Mouse (Mus musculus): ENCODE data around the gene Abhd6.

DNA sequence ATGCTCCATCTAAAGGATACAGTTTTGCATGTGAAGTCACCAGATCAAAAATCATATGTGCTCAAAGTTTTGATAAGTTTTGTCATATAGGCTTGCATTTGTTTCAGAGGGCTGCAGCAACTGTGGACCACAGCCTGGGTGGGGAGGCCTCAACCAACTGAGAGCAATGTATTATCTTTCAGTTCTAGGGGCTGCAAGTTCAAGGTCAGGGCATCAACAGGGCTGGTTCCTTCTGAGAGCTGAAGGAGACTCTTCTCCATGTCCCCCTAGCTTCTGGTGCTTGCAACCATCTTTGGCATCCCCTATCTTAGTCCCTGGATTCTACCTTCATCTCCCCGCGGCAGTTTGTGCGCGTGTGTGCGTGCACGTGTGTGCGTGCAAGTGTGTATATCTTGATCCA lies 50.0 kb downstream of the Abhd6 start:
- TF ChIP-seq CTCF (IDR thresholded peaks at IDR 0.05; ENCODE audit: extremely low read depth, insufficient read length, insufficient replicate concordance, low read depth, low read length) (no peak), POLR2A (IDR thresholded peaks at IDR 0.05; ENCODE audit: low read depth, low read length) (no peak)

All from small intestine, adult 2 months (tissue).